Mouse (Mus musculus): ENCODE data around the gene Gm11634.

DNA sequence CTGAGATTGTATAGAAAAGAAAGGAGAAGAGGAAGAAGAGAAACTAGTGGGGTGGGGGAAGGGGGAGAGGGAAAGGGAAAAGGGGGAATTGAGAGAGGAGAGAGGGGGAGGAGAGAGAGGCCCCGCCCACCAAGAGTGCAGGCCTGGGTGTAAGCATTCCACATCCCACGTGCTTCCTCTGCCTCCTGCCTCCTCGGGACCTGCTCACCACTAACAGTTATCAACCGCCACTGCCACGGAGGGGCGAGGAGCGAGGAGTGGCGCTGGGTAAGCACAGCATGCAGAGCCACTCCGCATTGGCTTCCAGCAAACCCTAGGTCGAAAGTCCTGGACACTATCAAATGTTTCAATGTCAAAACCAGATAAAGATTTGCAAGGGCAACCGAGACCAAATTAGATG is 11.4 kb upstream of the Gm11634 start:
- TF ChIP-seq CTCF (IDR thresholded peaks at IDR 0.05) (no peak), POLR2A (IDR thresholded peaks at IDR 0.05; ENCODE audit: insufficient read depth, low read depth, low read length) (no peak), EP300 (IDR thresholded peaks at IDR 0.05; ENCODE audit: insufficient read depth, low read depth, low read length) (no peak)
